Mouse (Mus musculus): ENCODE data around the gene U2af1l4. TPM values are rescaled to one million over a fixed set of nuclear protein-coding genes. Genes with fewer than 3 reads are reported as not detected.

Gene U2af1l4
- polyA plus RNA-seq, 1 experiment from 2014 or later = 90.7 TPM

DNA sequence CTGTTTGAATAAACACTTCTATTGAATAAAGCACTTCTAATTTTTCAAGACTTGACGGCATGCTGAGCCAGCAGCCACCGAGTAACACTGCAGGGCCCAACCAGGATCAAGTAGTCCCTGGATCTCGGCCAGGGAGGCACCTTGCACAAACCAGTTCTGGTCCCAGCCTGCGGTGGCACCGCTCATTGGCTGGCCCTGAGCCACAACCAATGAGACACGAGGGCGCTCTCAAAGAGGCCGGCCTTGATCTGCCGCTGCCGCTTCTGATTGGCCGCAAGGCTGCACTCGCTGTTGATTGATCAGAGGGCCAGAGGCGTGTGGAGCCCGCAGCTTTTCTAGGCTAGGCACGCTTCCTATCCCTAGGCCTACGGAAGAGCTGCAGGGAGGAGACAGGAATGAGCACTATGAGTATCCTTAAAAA lies 36.8 kb downstream of the U2af1l4 start:
- peak; percentile 99 for ATAC-seq (ENCODE audit: low FRiP score)
- H3K4me3 ChIP-seq (ENCODE audit: low read depth, low read length) = no peak overlapping the region
- H3K27me3 ChIP-seq (ENCODE audit: control insufficient read depth, insufficient read depth, low read length) = no peaks in the 10 kb centered on the region
- no peaks in the 10 kb centered on the region for H3K36me3 ChIP-seq (ENCODE audit: control insufficient read depth, insufficient read depth, low read length)
- H3K9ac ChIP-seq (ENCODE audit: low read length) = no peak overlapping the region
- DNase-seq (ENCODE audit: low spot score, missing footprints) = peak; percentile 89
- H3K9me3 ChIP-seq (ENCODE audit: control insufficient read depth, low read length) = no peaks in the 10 kb centered on the region
- 2% methylated on average over 16 of the region's 16 CpGs for WGBS
- H3K4me2 ChIP-seq = peak overlapping the region; percentile 15; the same call in 1 of the 2 replicates
- no peaks in the 10 kb centered on the region for H3K4me1 ChIP-seq (ENCODE audit: control insufficient read depth, insufficient read depth, low read length)
- no peak overlapping the region for H3K27ac ChIP-seq (ENCODE audit: low read depth, low read length)

DNA sequence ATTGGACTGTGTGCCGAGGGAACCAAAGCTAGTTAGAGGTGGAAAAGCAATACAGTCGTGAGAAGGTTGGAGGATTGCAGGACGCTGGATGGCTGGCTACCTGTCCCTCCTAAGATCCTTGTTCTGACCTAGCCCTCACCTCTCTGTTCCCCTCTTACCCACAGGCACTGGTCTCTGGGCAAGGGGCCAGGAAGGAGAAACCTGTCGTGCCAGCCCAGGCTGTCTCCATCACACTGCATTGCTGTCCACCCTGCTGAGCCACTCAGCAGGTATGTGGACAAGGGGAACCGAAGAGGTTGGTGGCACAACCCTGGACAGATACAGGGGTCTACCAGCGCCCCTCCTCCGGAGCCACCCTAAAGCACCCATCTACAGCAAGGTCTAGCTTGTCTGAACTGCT lies 37.5 kb downstream of the U2af1l4 start:
- Histone ChIP-seq H3K4me3 (ENCODE audit: low read depth, low read length) (no peak overlapping the region), H3K27ac (ENCODE audit: low read depth, low read length) (no peak overlapping the region), H3K9me3 (ENCODE audit: control insufficient read depth, low read length) (no peaks in the 10 kb centered on the region), H3K36me3 (ENCODE audit: control insufficient read depth, insufficient read depth, low read length) (no peaks in the 10 kb centered on the region), H3K27me3 (ENCODE audit: control insufficient read depth, insufficient read depth, low read length) (no peaks in the 10 kb centered on the region), H3K4me1 (ENCODE audit: control insufficient read depth, insufficient read depth, low read length) (no peaks in the 10 kb centered on the region), H3K4me2 (no peak overlapping the region), H3K9ac (ENCODE audit: low read length) (peak overlapping the region; percentile 22; the same call in 1 of the 2 replicates)
- no peak for ATAC-seq (ENCODE audit: low FRiP score)
- DNase-seq (ENCODE audit: low spot score, missing footprints) = no peak
- 68% methylated on average over 7 of the region's 7 CpGs for WGBS

DNA sequence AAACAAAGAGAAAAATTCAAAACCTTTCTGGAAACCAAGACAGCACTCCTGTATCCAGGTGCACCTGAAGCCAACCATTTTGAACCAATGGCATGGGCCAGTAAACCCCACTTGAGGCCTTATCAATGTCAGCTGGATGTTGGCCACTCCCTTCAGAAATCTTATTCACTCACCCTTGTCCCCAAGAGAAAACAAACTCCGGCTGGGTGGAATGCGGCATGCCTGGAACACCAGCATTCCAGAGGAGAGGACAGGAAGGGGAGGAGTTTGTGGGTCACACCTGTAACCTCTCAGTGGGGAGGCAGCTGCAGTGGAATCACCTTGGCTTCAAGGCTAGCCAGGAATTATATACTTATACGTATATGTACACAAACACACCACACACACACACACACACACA lies 39.5 kb downstream of the U2af1l4 start:
- 50% methylated on average over 3 of the region's 3 CpGs for WGBS
- DNase-seq (ENCODE audit: low spot score, missing footprints) = peak; percentile 19

DNA sequence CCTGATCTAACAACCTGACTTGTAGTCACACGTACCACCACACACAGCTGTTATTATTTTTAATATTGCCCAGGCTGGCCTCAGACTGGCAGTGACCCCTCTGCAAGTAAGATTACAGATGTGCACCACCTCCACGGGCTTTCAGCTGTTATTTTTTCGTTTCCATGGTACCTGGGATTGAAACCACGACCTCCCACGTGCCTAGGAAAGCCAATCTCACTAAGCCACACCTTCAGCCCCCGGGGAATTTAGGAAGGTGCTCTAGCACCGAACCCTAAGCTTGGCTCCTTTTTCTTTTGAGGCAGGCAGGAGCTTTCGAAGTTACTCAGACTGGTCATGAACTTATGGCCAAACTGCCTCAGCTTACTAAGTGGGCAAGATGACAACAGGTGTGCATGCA lies 41.3 kb downstream of the U2af1l4 start:
- no peaks in the 10 kb centered on the region for H3K4me1 ChIP-seq (ENCODE audit: control insufficient read depth, insufficient read depth, low read length)
- ATAC-seq (ENCODE audit: low FRiP score) = no peak
- no peak overlapping the region for H3K27ac ChIP-seq (ENCODE audit: low read depth, low read length)

More for the DNA sequence above, 39.5 kb downstream of the U2af1l4 start:
- Histone ChIP-seq H3K4me3 (ENCODE audit: low read depth, low read length) (no peak overlapping the region), H3K27me3 (ENCODE audit: control insufficient read depth, insufficient read depth, low read length) (no peaks in the 10 kb centered on the region), H3K4me1 (ENCODE audit: control insufficient read depth, insufficient read depth, low read length) (no peaks in the 10 kb centered on the region), H3K9me3 (ENCODE audit: control insufficient read depth, low read length) (no peaks in the 10 kb centered on the region), H3K4me2 (no peak overlapping the region), H3K9ac (ENCODE audit: low read length) (no peak overlapping the region), H3K36me3 (ENCODE audit: control insufficient read depth, insufficient read depth, low read length) (no peaks in the 10 kb centered on the region), H3K27ac (ENCODE audit: low read depth, low read length) (no peak overlapping the region)
- ATAC-seq (ENCODE audit: low FRiP score) = no peak

DNA sequence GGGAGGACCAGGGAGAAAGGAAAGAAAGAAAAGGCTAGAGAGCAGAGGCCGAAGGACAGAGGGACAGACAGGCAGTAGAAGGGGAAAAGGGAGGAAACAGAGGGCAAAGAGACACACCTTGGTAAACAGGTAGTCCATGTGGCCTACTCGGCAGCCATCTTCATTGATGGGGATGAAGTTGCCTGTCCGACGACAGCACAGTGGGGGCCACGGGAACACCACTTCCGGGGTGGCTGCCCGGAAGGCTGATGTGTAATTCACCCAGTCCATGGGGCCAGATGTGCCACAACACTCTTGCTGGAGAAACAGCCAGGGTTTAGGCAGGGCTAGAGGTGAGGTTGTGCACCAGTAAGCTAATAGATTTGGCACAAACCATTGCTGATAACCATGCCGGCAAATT lies 41.8 kb downstream of the U2af1l4 start:
- WGBS = 89% methylated on average over 8 of the region's 8 CpGs
- no peak overlapping the region for H3K4me2 ChIP-seq
- no peaks in the 10 kb centered on the region for H3K27me3 ChIP-seq (ENCODE audit: control insufficient read depth, insufficient read depth, low read length)
- no peaks in the 10 kb centered on the region for H3K4me1 ChIP-seq (ENCODE audit: control insufficient read depth, insufficient read depth, low read length)
- ATAC-seq (ENCODE audit: low FRiP score) (no peak), DNase-seq (ENCODE audit: low spot score, missing footprints) (no peak)
- H3K27ac ChIP-seq (ENCODE audit: low read depth, low read length) = no peak overlapping the region
- H3K9me3 ChIP-seq (ENCODE audit: control insufficient read depth, low read length) = no peaks in the 10 kb centered on the region
- H3K9ac ChIP-seq (ENCODE audit: low read length) = no peak overlapping the region
- H3K36me3 ChIP-seq (ENCODE audit: control insufficient read depth, insufficient read depth, low read length) = no peaks in the 10 kb centered on the region
- no peak overlapping the region for H3K4me3 ChIP-seq (ENCODE audit: low read depth, low read length)

More for the DNA sequence above, 41.3 kb downstream of the U2af1l4 start:
- 64% methylated on average over 8 of the region's 8 CpGs for WGBS
- Histone ChIP-seq H3K4me3 (ENCODE audit: low read depth, low read length) (no peak overlapping the region), H3K9me3 (ENCODE audit: control insufficient read depth, low read length) (no peaks in the 10 kb centered on the region), H3K27me3 (ENCODE audit: control insufficient read depth, insufficient read depth, low read length) (no peaks in the 10 kb centered on the region), H3K4me2 (no peak overlapping the region), H3K36me3 (ENCODE audit: control insufficient read depth, insufficient read depth, low read length) (no peaks in the 10 kb centered on the region), H3K9ac (ENCODE audit: low read length) (no peak overlapping the region)
- DNase-seq (ENCODE audit: low spot score, missing footprints) = no peak

DNA sequence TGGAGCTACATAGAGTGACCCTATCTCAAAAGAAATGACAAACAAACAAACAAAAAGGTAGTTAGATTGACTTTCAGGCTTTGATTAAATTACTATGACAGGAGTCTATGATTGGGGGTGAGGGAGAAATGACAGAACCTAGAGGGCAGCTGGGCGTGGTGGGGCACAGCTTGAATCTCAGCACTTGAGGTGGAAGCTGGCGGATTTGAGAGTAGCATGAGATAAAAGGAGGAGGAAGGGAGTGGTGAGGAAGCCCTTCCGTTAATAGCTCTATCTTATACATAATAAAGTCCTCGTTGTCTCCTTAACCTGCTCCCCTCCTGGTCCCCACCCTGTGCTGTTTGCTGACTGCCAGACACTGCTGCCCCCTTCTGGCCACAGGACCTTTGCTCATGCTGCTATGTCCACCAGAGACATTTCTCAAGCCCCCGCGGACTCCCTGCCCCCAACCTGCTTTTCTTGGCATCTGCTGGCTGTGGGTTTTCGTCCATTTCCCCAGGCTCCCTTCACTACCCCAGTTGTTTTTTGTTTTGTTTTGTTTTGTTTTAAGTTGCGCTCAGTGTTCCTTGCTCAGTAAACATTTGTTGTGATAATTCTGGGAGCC lies 44.7 kb downstream of the U2af1l4 start:
- 0 out of 2 replicates have a peak, but pooled peaks have one; percentile 35 for ATAC-seq (ENCODE audit: low FRiP score)
- no peaks in the 10 kb centered on the region for H3K9me3 ChIP-seq (ENCODE audit: control insufficient read depth, low read length)
- no peaks in the 10 kb centered on the region for H3K4me1 ChIP-seq (ENCODE audit: control insufficient read depth, insufficient read depth, low read length)

DNA sequence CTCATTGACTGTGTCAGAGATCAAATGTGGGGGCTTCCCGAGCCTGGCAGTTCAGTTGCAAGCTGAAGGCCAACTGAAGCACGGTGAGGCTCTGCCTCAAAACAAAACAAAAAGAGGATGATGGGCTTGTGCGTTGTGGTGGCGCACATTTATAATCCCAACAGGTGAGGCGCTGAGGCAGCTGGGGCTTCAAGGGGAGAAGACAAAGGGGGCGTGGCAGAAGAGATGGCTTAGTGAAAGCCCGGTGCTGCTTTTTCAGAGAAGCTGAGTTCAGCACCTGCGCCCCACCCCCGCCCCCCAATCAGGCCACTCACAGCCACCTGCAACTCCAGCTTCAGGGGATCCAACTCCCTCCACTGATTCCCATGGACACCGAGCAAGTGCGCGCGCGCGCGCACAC lies 45.4 kb downstream of the U2af1l4 start:
- Histone ChIP-seq H3K4me2 (no peak overlapping the region), H3K9me3 (ENCODE audit: control insufficient read depth, low read length) (no peaks in the 10 kb centered on the region), H3K4me3 (ENCODE audit: low read depth, low read length) (no peak overlapping the region), H3K27ac (ENCODE audit: low read depth, low read length) (no peak overlapping the region), H3K4me1 (ENCODE audit: control insufficient read depth, insufficient read depth, low read length) (no peaks in the 10 kb centered on the region), H3K9ac (ENCODE audit: low read length) (no peak overlapping the region), H3K36me3 (ENCODE audit: control insufficient read depth, insufficient read depth, low read length) (no peaks in the 10 kb centered on the region), H3K27me3 (ENCODE audit: control insufficient read depth, insufficient read depth, low read length) (no peaks in the 10 kb centered on the region)
- peak; percentile 47 for DNase-seq (ENCODE audit: low spot score, missing footprints)
- WGBS = 51% methylated on average over 16 of the region's 16 CpGs
- ATAC-seq (ENCODE audit: low FRiP score) = no peak

More for the DNA sequence above, 44.7 kb downstream of the U2af1l4 start:
- H3K4me3 ChIP-seq (ENCODE audit: low read depth, low read length) = no peak overlapping the region
- DNase-seq (ENCODE audit: low spot score, missing footprints) = peak; percentile 90
- no peak overlapping the region for H3K4me2 ChIP-seq
- no peaks in the 10 kb centered on the region for H3K36me3 ChIP-seq (ENCODE audit: control insufficient read depth, insufficient read depth, low read length)
- H3K27ac ChIP-seq (ENCODE audit: low read depth, low read length) = no peak overlapping the region
- H3K27me3 ChIP-seq (ENCODE audit: control insufficient read depth, insufficient read depth, low read length) = no peaks in the 10 kb centered on the region
- WGBS = 26% methylated on average over 8 of the region's 8 CpGs
- no peak overlapping the region for H3K9ac ChIP-seq (ENCODE audit: low read length)

DNA sequence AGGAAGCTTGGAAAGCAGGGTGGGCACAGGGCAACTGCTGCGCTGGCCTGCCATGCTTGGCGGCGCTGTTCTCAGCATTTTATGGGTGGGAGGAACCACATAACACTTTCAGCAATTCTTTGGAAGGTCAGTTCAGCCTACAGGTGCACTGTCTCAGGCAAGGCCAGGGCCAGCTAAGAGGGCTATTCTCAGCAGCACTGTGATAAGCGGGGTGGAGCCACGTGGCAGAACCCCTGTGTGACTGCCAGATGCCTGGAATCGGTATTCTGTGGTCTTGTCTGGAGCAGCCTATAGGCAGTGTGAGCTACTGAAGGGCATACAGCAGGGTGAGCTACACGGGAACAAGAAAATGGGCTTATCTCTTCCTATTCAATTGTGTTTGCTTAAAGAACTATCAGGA lies 46.9 kb downstream of the U2af1l4 start:
- DNase-seq (ENCODE audit: low spot score, missing footprints) (no peak), ATAC-seq (ENCODE audit: low FRiP score) (no peak)
- Histone ChIP-seq H3K27me3 (ENCODE audit: control insufficient read depth, insufficient read depth, low read length) (no peaks in the 10 kb centered on the region), H3K4me2 (no peak overlapping the region), H3K36me3 (ENCODE audit: control insufficient read depth, insufficient read depth, low read length) (no peaks in the 10 kb centered on the region), H3K9ac (ENCODE audit: low read length) (no peak overlapping the region), H3K27ac (ENCODE audit: low read depth, low read length) (no peak overlapping the region), H3K4me1 (ENCODE audit: control insufficient read depth, insufficient read depth, low read length) (no peaks in the 10 kb centered on the region), H3K4me3 (ENCODE audit: low read depth, low read length) (no peak overlapping the region), H3K9me3 (ENCODE audit: control insufficient read depth, low read length) (no peaks in the 10 kb centered on the region)
- WGBS = 55% methylated on average over 7 of the region's 7 CpGs

DNA sequence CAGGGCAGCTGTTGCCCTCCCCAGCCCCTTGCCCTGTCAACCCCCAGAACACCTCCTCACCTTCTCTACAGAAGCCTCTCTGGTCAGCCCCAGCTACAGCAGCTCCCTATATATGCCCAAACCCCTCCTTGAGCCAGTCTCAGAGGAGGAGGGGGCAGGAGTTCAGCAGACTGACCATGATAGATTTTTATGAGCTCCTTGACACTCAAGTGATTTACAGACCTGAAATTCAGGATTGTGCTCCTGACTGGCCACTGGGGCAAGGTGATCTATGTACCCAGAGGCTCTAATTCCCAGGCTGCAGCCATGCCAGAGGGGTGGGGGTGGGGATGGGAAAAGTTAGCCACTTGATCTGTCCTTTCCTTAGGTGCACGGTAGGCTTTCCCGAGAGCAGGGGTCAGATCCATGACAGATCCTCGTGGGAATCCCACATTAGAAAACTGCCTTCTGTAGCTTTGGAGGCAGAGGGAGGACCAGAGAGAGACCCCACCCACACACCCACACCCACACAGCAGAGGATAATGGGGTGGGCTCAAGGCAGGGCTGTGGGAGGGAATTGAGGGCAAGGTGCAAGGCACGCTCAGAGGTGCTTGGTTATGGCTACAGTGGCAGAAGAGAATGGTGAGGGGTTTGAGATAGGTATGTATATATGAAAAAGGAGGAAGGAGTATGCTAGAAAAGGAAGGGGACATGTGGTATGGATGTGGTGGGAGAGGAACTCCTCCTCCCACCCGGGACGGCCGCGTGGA lies 49.7 kb downstream of the U2af1l4 start, which contains the start of gene Upk1a:
Upk1a (minus strand) TSS at position 194 of the 749 bp plus-strand sequence.
- H3K9ac ChIP-seq (ENCODE audit: low read length) = no peak within 1 kb of the TSS
- no peak within 1 kb of the TSS for H3K4me3 ChIP-seq (ENCODE audit: low read depth, low read length)
- H3K4me1 ChIP-seq (ENCODE audit: control insufficient read depth, insufficient read depth, low read length) = no peaks in the 10 kb centered on the region
- 79% methylated on average over 8 of the region's 8 CpGs for WGBS
- ATAC-seq (ENCODE audit: low FRiP score) (no peak), DNase-seq (ENCODE audit: low spot score, missing footprints) (no peak)
- no peaks in the 10 kb centered on the region for H3K9me3 ChIP-seq (ENCODE audit: control insufficient read depth, low read length)
- H3K27ac ChIP-seq (ENCODE audit: low read depth, low read length) = no peak within 1 kb of the TSS
- H3K4me2 ChIP-seq = no peak within 1 kb of the TSS
- no peaks in the 10 kb centered on the region for H3K27me3 ChIP-seq (ENCODE audit: control insufficient read depth, insufficient read depth, low read length)
- H3K36me3 ChIP-seq (ENCODE audit: control insufficient read depth, insufficient read depth, low read length) = peaks cover 7% of the 10 kb centered on the region; the same call in 1 of the 2 replicates

All from midbrain, embryonic 11.5 days (tissue).